Mouse (Mus musculus) CD4-positive, CD25-positive, alpha-beta regulatory T cell, adult 2 months (primary cell): ENCODE results near the gene Pgm5.

ENCODE experiments used
- DNase-seq: peaks from one replicate; pipeline ENCODE4 v3.0.0-alpha.2; 2012; ENCODE audit warnings: low read depth, low spot score

Pgm5 gene

DNA sequence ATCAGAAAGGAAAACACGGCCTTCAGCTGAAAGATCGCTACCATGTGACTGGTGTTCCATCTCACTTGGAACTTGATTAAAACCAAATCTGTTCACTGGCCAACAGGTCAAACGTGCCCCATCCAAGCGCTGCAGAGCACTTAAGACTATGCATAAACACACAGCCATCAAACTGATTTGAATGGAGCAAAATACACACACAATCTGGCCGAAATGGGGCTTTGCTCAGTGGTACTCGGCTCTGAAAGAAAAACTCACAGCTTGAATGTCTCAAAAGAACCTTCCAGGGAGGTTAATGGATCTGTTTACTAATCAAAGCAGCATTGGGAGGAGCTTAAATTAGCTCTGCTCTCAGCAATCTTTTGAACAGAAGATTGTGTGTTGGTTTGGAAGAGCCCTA is 81.7 kb downstream of the Pgm5 start:
- DNase-seq, result no peak

DNA sequence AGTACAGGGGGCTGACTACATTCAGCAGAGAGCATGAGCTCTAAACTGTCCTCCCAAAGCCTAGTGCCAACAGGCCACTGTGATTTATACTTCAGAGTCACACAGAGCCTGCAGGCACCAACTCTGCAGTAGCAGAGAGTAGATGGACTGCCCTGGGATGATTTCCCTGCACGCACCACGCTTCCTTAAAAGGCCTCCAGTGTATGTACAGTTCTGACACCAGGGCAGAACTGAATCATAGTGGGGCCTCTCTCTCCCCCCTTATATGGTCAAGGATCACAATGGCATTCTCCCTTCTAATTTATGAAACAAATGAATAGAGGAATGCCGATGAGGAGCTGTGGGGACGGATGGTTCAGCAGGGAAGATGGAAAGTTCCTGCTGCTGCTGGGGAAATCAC is 91.3 kb downstream of the Pgm5 start:
- DNase-seq, result no peak

DNA sequence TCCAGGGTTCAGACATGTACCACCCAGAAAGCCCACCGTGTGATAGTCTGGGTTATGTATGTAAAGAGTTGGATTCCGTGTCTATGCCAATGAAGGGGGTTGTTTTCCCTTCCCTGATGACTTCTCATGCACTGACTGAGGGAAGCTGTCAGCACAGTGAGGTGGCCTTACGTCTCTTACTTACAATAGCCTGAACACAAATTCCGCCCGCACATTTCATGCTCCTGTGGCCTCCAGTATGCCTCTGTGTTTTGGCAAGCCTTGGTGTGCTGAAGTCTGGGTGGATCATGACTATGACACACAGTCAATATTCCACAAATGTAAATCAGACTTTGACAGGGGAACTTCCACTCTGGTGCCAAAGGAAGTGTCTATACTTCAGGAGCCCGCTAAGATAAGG is 94.3 kb downstream of the Pgm5 start:
- DNase-seq, result no peak

DNA sequence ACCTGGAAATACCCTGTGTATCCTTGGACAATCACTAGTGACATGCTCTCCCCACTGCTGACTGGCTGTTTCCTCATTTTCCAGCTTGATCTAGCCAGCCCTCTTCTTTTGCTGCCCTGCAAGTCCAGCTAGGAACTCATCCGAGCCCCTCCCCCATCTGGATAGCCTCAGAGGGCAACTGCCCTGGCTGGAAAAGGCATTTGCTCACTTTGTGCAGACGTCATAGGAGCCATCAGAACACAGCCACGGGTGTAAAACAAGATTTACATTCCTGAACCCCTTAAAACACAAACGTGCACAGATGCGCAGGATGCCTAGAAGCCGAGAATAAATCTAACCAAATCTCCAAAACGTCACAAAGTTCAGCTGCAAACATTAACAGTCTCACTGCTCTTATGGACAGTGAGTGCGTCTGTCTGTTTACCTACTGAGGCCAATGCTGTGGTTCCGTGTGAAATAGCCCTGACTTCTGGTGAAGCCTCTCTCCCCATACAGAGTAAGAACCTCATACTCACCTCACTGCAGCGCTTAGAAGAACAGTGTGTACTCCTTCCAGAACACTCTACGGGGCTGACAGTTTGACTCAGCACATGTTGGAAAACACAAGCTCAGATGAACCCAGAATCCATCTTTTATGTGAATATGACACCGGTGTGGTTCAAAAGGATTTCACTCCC is 99.0 kb downstream of the Pgm5 start:
- DNase-seq, result no peak

DNA sequence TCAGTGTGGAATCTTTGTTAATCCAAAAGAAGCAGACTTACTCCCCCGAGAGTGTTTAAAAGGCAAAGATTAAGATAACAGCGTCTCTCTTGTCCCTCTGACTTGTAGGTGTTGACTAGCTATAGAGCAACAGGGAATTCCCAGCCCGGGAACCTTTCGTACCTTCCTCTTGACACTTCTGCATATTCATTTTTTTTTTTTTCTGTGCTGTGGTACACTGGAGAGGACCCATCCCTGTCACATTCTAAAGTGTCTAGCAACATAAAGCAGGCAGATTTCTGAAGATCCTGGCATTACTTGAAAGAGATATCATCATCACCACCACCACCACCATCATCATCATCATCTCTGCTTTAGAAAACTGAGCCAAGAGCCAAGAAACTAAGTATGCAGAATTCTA is 105.0 kb downstream of the Pgm5 start:
- no peak for DNase-seq

DNA sequence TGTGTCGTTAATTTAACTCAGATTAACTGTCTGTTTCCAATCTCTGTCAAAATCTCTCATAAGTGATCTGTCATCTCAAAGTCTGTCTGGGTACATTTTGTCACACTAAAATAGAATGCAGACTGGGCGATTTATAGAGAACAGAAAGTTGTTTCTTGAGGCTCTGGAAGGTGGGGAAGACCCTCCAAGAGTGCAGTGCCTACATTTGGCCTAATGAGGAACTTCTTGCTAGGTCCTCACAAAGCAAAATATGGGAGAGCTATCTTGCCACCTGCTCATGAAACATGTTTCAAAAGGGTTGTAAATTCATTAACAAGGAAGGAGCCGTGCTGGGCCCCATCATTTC is 107.2 kb downstream of the Pgm5 start:
- DNase-seq, result no peak

DNA sequence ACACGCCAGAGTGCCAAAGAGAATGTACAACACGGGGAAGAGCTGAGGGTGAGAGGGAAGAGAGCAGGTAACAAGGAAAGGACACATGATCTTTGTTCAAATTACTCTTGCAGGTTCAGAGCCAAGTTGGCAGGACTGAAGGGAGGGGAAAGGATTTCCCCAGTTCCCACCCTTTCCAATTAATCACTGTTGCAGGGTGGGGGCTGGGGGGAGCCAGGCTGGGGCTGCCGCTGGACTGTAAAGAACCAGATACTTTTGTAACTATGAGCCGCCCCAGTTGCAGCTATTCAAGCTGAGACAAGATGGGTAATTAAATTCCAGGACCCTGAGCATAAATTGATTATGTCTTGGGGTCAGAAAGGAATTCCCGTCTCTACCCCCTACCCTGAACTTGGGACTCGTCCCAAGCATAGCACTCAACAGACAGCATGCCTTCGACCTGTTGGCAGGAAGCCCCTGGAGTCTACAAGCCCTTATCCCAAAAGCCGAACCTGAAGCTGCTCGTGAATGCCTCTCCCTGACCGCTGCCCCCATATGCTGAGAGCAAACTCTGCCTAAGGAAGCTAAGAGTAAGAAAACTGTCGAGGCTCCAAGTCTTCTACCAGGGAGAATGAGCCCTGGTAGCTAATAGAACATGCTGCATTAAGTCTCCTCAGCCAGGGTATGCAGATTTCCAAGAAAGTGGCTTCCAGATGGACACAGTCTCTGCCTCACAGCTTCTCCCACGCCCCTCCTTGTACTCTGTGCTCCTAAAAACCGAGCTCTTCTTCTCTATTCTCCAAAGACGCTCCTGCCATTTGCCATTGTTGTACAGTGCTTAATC is 107.8 kb downstream of the Pgm5 start:
- DNase-seq, result no peak

DNA sequence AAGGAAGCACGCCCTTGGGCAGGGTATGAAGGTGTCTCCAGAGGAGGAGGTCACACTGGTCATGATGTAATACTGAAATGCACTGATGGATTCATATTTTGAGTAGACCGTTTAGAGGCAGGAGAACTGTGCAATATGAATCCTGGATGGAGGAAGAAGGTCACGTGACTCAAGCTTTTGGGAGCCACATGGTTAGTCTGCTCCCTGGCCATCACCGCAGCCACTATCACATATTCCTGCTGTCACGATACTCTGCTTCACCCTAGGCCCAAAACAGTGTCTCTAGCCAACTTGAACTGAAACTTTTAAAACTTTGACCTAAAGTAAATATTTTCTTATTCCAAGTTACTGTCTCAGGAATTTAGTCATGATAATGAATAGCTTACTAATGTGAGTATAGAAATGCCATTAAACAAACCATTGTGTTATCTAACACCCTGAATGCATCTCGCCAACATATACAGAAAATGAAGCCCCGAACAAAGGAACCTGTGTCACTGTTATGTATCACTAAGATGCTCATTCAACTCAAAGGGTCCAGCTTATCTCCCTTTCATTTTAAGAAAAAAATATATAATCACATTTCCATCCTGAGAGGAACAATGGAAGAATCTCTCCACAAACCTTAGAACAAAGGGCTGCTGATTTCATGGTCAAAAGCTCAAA is 108.6 kb downstream of the Pgm5 start:
- DNase-seq, result no peak

DNA sequence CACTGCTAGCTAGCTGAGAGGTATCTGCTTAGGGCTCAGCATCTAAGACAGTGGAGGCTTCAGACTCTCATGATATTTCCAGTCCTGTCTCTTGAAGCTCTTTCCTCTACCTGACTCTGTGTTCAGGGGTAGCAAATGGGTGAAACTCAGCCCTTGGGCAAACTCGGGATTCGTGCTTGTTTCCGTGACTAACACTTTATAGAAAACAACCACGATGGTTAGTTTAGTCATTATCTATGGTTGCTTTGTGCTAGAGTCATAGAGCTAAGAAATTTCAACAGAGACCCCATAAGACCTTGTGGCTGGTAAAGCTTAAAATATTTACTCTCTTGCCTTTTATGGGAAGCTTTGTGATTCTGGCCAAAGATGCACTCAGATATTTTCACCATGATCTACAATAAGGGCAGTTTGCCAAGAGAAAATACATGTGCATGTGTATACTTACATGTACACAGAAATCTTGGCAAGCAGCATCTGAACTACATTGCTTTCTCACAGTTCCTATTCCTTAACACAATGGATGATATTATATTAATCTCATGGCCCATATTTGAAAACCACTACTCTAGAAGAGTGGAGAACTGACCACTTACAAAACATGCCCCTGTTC is 115.3 kb downstream of the Pgm5 start:
- DNase-seq, result no peak

DNA sequence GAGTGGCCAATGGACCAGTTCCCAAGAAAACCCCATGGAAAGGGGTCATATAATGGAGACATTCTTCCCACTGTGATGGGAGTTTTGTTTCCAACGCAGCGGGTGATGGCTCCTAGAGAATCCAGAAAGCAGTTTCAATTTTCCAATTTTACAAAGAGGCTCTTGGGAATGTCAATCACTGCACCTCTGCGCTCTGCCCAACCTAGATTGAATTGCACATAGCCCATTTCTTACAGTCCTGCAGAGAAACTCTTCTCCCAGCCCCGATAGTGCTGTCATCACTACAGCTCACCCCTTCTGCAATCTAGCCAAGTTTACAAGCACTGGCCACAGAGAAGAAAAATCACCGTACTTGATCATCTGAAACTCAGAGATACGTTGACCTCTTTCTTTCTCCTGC is 119.0 kb downstream of the Pgm5 start:
- DNase-seq, result no peak

DNA sequence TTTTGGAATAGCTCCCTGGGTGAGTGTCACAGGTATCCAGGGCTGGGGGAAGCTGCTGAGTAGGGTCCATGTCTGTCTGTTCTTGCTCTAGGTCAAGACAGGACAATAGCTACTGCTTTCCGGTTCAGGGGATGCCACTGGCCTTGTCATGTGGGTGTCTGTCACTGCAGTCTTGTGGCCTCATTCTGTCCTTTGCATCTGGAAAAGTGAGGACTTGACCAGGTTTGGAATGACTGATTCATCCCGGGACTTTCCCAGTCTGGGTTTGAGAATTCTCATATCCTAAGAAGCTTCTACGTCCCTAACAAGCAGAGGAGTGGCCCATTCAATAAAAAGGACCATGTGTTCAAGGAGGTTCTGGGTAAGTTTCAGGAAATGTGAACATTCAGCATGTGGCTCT is 122.9 kb downstream of the Pgm5 start:
- no peak for DNase-seq

DNA sequence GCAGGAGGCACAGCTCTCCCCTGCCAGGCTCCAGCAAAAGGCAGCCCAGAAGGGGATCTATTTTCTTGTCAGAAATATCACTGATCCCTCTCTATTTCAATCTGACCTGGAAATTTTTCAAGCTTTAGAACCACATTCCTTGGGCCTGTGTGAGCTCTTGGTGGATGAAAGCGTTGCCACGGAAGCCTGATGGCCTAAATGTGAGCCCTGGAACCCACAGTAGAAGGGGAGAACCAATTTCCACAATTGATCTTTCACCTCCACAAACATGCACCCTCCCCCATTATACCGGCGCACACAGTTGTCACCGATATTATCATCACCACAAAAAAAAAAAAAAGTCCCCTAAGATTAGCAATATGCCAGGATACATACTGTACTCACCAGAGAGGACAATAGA is 123.6 kb downstream of the Pgm5 start:
- DNase-seq, result no peak

DNA sequence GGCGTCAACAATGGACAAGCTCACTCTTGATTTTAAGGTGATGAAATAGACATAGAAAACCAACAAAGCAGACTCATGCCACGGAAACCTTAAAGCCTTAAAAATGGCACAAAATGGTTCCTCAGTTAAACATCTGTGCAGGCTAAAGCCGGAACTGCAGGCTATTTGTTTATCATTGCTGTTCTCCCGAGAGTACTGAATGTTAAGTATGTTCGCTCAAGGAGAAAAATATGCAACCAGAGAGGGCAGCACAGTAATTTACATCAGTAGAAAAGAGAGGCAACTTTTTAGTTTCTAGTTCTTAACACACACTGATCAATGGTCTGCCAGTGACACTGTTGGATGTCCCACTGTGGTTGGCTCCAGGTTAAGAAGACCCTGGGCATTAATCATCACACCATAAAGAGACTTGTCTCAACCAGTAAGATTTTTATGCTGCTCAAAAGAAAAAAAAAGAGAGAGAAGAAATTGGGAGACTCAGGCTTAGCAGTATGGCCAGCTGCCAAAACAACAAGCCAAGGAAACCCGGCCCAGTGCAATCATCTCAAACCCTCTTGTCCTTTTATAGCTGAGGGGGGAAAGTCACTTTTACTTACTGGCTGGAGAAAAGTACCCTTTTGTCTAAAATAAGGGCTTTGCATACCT is 126.0 kb downstream of the Pgm5 start:
- no peak for DNase-seq

DNA sequence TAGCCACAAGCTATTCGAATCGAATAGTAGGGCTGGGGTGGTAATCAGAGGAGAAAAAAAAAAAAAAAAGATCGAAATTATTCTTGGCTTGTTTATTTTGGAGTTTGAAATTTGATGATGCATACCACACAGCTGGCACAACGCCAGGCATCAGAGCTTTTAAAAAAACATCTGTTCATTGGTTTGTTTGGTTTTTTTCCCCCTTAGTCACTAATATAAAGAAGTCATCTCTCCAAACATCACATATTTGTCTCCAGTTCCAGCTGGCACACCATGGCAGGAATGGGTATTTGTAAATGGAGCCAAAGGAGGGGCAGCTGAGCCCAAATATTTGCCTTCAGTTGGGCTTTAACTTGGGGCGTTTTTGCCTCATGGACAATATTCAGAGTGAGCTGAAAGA is 131.0 kb downstream of the Pgm5 start:
- DNase-seq, result no peak

DNA sequence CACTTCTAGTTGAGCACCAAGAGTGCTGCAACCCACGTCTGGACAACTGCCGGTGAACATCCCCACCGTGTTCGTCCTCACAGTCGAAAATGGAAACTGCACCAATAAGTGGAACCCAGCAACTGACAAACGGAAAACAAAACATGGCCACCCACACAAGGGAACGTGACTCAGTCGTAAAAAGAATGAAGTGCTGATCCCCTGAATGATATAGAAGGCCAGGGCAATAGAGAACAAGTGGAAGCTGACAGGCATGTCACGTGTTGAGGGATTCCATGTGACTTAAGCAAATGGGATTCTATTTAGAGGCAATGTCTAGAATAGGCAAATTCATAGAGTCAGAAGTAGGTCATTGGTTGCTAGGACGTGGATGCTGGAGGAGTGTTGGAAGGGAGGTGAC is 137.3 kb downstream of the Pgm5 start:
- DNase-seq, result no peak

DNA sequence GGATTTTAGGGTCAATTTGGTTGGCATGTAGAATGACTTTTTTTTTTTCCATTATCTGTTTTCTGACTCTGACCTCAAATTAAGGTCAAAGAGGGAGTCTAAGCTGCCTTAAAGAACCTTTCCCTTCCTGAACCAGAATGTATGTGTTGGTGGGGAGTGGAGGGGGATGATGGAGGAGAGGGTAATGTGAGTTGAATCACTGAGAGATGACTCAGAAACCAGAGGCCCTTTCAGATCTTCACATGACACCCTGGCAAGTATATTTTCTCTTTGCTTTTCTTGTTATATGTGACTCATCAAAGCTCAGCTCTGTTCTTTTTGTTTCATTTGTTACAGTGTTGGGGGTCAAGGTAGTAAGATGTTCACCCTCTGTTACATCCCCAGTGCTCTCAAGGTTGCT is 141.2 kb downstream of the Pgm5 start:
- DNase-seq, result no peak

DNA sequence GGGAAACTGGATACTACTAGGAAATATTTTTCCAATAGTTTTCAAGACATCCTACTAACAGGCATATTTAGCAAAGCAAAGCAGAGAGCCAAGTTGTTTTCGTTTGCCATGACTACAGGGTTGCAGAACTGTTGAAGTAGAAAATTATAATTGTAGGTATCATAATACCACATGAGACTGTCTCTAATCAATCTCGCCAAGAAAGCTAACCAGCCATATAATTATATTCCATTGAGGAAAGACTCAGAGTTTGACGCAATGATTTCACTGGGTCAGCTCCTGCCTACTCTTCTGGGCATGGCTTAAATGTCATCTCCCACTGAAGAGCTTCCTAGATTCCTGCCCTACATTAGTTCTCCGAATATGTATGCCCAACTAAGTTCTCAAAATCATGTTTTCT is 142.2 kb downstream of the Pgm5 start:
- DNase-seq, result no peak

DNA sequence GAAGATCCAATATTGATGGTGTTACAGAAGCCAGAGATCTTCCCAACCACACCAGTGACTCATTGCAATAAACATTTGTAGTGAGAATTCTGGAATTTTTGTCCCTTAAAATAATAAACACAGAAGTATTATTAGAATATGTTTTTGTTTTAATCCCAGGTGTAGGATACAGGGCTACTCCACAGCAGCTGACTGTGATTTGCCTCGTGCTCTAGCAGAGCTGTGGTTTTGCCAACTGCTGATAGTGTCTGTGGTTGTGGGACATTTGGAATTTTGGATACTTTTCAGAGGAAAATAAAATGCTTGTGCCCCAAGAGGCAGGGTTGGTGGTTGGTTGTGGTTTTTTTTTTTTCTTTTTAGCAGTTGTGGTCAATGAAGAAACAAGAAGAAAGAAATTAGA is 143.6 kb downstream of the Pgm5 start:
- no peak for DNase-seq

DNA sequence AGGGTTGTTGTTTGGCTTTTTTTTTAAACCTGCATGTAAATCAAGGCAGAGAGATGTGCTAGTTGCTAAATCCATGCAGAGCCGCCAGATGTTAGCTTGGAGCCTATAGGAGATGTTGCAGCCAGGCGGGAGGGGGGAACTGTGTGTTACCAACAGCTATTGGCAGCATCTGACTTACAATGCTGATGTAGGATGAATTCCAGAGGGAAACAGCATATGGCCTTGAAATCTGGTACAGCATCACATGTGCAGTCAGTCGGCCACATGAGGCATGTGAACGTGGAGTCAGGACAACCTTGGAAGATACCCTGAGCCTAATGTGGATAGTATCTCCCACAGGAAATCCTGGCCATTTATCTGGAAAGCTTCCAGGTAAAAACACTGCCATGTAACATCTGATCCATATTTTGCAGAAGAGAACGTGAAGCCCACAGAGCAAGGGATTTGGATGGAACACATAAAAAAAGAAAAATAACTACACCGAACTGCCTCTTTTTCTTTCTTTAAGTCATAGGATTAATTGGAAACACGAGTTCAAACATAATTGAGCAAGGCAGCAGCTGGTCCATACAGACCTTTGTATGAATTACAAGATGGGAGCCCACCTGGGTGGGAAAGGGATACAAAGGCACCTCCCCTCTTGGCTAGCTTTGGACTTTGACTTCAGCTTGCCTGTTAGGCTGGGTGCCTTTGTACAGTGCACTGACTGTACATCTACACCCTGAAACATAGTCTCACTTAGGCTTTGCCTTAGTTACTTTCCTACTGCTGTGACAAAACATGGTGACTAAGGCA is 145.2 kb downstream of the Pgm5 start:
- DNase-seq, result no peak

DNA sequence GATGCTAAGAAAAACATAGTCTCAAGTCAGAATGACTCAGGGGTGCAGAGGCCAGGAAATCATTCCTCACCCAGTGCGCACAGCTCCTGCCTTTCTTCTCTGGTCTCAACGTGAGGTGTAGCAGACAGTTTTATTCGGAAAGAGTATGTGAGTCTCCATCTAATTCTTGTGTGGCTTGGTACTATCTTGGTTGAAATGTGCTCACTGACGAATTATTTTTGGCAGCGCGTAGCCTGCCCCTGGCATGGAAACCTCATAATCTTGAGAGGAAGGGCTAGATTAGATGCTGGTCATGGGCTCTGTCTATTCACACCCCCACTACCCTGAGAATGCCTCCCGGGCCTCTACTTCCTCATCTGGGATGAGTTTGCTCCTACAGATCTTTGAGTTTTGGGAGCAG is 153.6 kb downstream of the Pgm5 start:
- DNase-seq, result no peak
